Mouse (Mus musculus): ENCODE measurements around the gene Cenpl. TPM values are rescaled to one million over a fixed set of nuclear protein-coding genes. Genes with fewer than 3 reads are reported as not detected.

Cenpl gene
- total RNA-seq, 2 experiments from 2014 or later = 0.83 to 1.7 TPM

Other genes with a start within 250 kb of the Cenpl start
- gene Rc3h1, start 164.3 kb upstream of the Cenpl start, total RNA-seq (2021) = 10 to 100 TPM; 45.6 to 51.6 TPM
- under 1 TPM; 0.06 to 0.24 TPM for gene Serpinc1, start 92.1 kb upstream of the Cenpl start, total RNA-seq (2021)
- gene Zbtb37, start 35.9 kb upstream of the Cenpl start, total RNA-seq (2021) = 10 to 100 TPM; 10.6 to 14.8 TPM
- 10 to 100 TPM; 23.8 to 25.5 TPM for gene Dars2, start 55 bp upstream of the Cenpl start, total RNA-seq (2021)
- 10 to 100 TPM in 1 of 2 experiments, 1 to 10 TPM in 1; 9.7 to 12.2 TPM for gene Klhl20, start 60.8 kb downstream of the Cenpl start, total RNA-seq (2021)
- gene Ankrd45, start 72.0 kb downstream of the Cenpl start, total RNA-seq (2021) = 1 to 10 TPM; 2.3 to 2.8 TPM
- not detected for gene Tex50, start 88.6 kb downstream of the Cenpl start, total RNA-seq (2021)
- gene Prdx6, start 180.5 kb downstream of the Cenpl start, total RNA-seq (2021) = 100 to 1,000 TPM; 315 to 316 TPM